Mouse (Mus musculus): ENCODE data around the gene Eml2. TPM values are rescaled to one million over a fixed set of nuclear protein-coding genes. Genes with fewer than 3 reads are reported as not detected.

Eml2 gene
- polyA plus RNA-seq, 1 experiment from 2014 or later: 9.5 TPM

DNA sequence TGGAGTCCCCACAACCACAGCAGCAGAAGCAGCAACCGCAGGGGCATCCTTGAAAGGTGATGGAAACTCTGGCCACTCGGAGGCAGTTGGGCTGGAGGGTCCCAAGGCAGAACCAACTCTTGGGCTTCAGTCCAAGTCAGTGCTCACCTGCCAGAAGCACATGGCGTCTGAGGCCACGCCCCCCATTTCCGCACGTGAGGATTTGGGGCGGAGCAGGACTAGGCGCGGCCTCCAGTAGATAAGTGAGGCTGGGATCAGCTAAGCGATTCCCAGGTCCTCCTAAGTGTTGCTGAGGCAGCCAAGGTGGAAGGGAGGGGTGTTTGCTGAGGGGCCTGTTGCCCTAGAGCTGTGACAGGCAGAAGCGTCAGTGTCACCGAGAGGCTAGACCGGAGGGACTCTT lies 11.2 kb upstream of the Eml2 start:
- no peak overlapping the region for H3K9ac ChIP-seq
- no peaks in the 10 kb centered on the region for H3K36me3 ChIP-seq
- peaks cover 40% of the 10 kb centered on the region for H3K4me1 ChIP-seq
- no peaks in the 10 kb centered on the region for H3K9me3 ChIP-seq (replicated peaks)
- H3K4me3 ChIP-seq (replicated peaks): peak overlapping the region; percentile 25
- peak overlapping the region; percentile 51 for H3K4me2 ChIP-seq
- H3K27ac ChIP-seq: no peak overlapping the region
- WGBS: 1% methylated on average over 13 of the region's 13 CpGs
- ATAC-seq (replicated peaks; ENCODE audit: low FRiP score): no peak
- H3K27me3 ChIP-seq: peaks cover 47% of the 10 kb centered on the region

- Histone ChIP-seq H3K27me3 (peaks cover 40% of the 10 kb centered on the region), H3K36me3 (no peaks in the 10 kb centered on the region), H3K4me1 (peaks cover 39% of the 10 kb centered on the region), H3K9ac (no peak within 1 kb of the TSS), H3K4me3 (replicated peaks) (peak within 1 kb of the TSS; percentile 25), H3K4me2 (peak within 1 kb of the TSS; percentile 51), H3K9me3 (replicated peaks) (no peaks in the 10 kb centered on the region), H3K27ac (no peak within 1 kb of the TSS)
- 10% methylated on average over 14 of the region's 14 CpGs for WGBS
- no peak for ATAC-seq (replicated peaks; ENCODE audit: low FRiP score)
These were observed 10.4 kb upstream of the Eml2 start, which contains the start of gene Gipr for GRCm38 (mm10) chr7:19165656-19166423. Gene Gipr (minus strand): TSS chr7:19166127.

DNA sequence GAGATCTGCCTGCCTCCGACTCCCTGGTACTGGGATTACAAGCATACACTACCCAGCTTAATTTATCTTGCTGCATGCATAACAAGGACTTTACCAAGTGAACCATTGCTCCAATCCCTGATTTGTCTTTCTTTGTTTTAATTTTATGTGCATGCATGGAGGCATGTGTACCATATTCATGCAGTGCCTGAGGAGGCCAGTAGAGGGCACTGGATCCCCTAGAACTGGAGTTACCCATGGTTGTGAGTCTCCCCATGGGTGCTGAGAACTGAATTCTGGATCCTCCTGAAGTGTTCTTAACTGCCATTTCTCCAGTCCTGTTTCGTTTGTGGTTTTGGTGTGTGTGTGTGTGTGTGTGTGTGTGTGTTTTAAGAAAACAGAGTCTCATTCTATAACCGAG lies 9.2 kb upstream of the Eml2 start:
- Histone ChIP-seq H3K9me3 (replicated peaks) (no peaks in the 10 kb centered on the region), H3K36me3 (no peaks in the 10 kb centered on the region), H3K4me3 (replicated peaks) (no peak overlapping the region), H3K4me2 (no peak overlapping the region), H3K27ac (no peak overlapping the region), H3K9ac (no peak overlapping the region), H3K4me1 (peaks cover 45% of the 10 kb centered on the region), H3K27me3 (peaks cover 35% of the 10 kb centered on the region)
- 83% methylated on average over 3 of the region's 3 CpGs for WGBS
- no peak for ATAC-seq (replicated peaks; ENCODE audit: low FRiP score)

DNA sequence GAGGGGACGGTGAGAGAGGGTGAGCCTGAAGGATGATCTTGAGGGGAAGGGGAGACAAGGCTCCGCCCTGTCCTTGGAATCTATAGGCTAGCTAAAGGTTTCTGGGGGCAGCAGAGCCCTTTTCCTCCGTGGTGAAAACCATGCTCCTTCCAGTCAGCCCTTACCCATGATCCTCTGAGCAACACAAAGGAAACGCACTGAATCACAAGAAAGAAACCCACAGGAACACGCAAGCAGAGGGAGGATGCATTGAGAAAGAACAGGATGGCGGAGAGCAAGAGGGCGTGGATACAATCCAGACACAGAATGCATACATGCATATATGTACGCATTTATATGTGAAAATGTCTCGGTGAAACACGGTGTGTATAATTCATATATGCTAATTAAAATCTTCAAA lies 6.7 kb upstream of the Eml2 start:
- WGBS: 56% methylated on average over 10 of the region's 10 CpGs
- H3K27me3 ChIP-seq: peaks cover 25% of the 10 kb centered on the region
- H3K4me3 ChIP-seq (replicated peaks): no peak overlapping the region
- H3K4me2 ChIP-seq: no peak overlapping the region
- peaks cover 48% of the 10 kb centered on the region for H3K4me1 ChIP-seq
- H3K36me3 ChIP-seq: no peaks in the 10 kb centered on the region
- ATAC-seq (replicated peaks; ENCODE audit: low FRiP score): no peak
- no peak overlapping the region for H3K9ac ChIP-seq
- H3K27ac ChIP-seq: 0 out of 2 replicates have a peak overlapping the region, but pooled peaks have one; percentile 41
- no peaks in the 10 kb centered on the region for H3K9me3 ChIP-seq (replicated peaks)

DNA sequence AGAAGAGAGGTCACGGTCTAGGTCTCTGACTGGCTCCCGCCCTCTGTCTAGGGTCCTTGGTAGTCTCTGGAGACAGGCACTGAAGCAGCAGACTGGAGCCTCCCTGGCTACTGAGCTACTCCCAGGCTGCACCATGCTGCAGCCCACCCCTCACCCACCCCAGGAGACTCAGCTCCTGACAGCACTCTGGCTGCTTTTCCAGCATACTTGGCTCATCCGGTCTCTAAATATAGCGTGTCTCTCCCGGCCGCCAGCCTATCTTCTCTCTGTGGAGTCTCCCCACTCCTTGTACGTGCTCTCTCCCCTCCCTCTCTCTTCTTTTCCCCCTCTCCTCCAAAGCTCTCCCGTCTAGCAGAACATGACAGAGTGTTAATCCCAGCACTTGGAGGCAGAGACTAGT lies 6.1 kb upstream of the Eml2 start:
- no peaks in the 10 kb centered on the region for H3K9me3 ChIP-seq (replicated peaks)
- ATAC-seq (replicated peaks; ENCODE audit: low FRiP score): peak; percentile 26; the same call in 1 of the 2 replicates
- no peaks in the 10 kb centered on the region for H3K36me3 ChIP-seq
- H3K9ac ChIP-seq: no peak overlapping the region
- no peak overlapping the region for H3K4me3 ChIP-seq (replicated peaks)
- H3K27ac ChIP-seq: peak overlapping the region; percentile 41; the same call in 1 of the 2 replicates
- WGBS: 56% methylated on average over 8 of the region's 8 CpGs
- no peak overlapping the region for H3K4me2 ChIP-seq
- peaks cover 41% of the 10 kb centered on the region for H3K4me1 ChIP-seq
- peaks cover 24% of the 10 kb centered on the region for H3K27me3 ChIP-seq

DNA sequence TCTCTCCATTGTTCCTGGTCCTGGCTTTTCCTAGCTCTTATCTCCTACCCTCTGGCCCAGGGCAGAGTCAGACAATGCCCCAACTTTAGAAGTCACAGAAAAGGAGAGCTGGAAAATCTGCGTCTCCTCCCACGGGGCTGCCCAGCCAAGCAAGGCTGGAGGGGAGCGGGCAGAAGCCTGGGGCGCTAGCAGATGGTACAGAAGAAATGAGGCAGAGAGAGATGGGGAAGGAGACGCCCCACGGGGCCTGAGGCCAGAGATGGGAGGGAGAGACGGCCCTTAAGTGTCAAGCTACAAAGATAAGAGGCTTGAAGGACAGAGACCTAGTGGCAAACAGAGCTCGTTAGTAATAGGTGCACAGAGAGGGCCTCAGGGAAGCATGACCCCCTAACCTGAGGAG lies 4.4 kb upstream of the Eml2 start:
- ATAC-seq (replicated peaks; ENCODE audit: low FRiP score): no peak
- Histone ChIP-seq H3K4me2 (no peak overlapping the region), H3K36me3 (no peaks in the 10 kb centered on the region), H3K9ac (no peak overlapping the region), H3K27me3 (peaks cover 31% of the 10 kb centered on the region), H3K4me3 (replicated peaks) (no peak overlapping the region), H3K4me1 (peaks cover 46% of the 10 kb centered on the region), H3K27ac (peak overlapping the region; percentile 64), H3K9me3 (replicated peaks) (no peaks in the 10 kb centered on the region)
- 29% methylated on average over 8 of the region's 8 CpGs for WGBS

GRCm38 (mm10) chr7:19172874-19173273 lies 3.3 kb upstream of the Eml2 start:
- Histone ChIP-seq H3K27me3 (peaks cover 41% of the 10 kb centered on the region), H3K36me3 (no peaks in the 10 kb centered on the region), H3K9me3 (replicated peaks) (no peaks in the 10 kb centered on the region), H3K27ac (peak overlapping the region; percentile 64), H3K4me3 (replicated peaks) (peak overlapping the region; percentile 36), H3K4me1 (peaks cover 49% of the 10 kb centered on the region), H3K9ac (no peak overlapping the region), H3K4me2 (peak overlapping the region; percentile 71)
- peak; percentile 52 for ATAC-seq (replicated peaks; ENCODE audit: low FRiP score)
- WGBS: 3% methylated on average over 17 of the region's 17 CpGs

DNA sequence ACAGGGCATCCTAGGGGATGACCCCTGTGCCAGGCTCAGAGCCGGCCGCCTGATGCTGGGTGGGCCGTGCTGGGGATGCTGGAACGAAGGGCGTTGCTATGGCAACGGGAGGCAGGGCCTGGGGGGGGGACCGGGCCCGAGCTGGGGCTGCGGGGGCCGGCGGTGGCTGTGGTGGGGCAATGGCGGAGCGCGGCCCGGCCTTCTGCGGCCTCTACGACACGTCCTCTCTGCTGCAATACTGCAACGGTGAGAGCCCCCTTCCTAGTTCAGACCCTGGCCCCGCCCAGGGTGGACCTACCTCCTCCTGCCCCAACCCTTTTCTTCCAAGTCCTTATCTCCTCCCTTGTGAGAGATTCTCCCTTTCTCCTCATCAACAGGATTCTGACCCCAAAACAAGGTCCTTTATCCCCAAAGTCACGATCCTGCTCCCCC lies 311 bp downstream of the Eml2 start:
- Histone ChIP-seq H3K9me3 (replicated peaks) (peaks cover 5% of the 10 kb centered on the region; the same call in 1 of the 2 replicates), H3K27ac (no peak overlapping the region), H3K4me1 (peaks cover 63% of the 10 kb centered on the region), H3K4me3 (replicated peaks) (peak overlapping the region; percentile 30), H3K36me3 (no peaks in the 10 kb centered on the region), H3K4me2 (peak overlapping the region; percentile 49), H3K27me3 (peaks cover 66% of the 10 kb centered on the region), H3K9ac (no peak overlapping the region)
- WGBS: 6% methylated on average over 19 of the region's 21 CpGs
- no peak for ATAC-seq (replicated peaks; ENCODE audit: low FRiP score)

DNA sequence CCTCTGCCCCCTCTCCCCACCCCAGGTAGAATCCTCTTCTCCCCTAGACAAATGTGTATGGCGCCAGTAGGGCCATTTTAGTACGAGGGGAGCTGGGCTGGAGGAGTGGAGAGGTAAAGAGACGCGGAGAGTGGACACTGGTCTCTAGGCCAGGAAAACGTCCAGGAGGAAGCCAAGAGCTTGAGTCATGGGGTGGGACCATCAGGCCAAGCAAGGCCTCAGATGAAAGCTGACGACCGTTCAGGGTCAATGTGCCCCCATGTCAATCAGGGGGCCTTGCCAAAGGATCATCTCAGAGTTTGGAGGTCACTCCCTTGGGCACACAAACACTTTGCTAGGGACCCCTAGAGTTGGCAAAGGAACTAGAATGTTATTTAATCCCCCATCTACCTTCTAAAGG lies 995 bp downstream of the Eml2 start:
- Histone ChIP-seq H3K4me1 (peaks cover 63% of the 10 kb centered on the region), H3K4me2 (no peak overlapping the region), H3K27me3 (peaks cover 66% of the 10 kb centered on the region), H3K36me3 (no peaks in the 10 kb centered on the region), H3K4me3 (replicated peaks) (no peak overlapping the region), H3K27ac (no peak overlapping the region), H3K9ac (no peak overlapping the region), H3K9me3 (replicated peaks) (peaks cover 5% of the 10 kb centered on the region; the same call in 1 of the 2 replicates)
- ATAC-seq (replicated peaks; ENCODE audit: low FRiP score): no peak
- 66% methylated on average over 7 of the region's 7 CpGs for WGBS

DNA sequence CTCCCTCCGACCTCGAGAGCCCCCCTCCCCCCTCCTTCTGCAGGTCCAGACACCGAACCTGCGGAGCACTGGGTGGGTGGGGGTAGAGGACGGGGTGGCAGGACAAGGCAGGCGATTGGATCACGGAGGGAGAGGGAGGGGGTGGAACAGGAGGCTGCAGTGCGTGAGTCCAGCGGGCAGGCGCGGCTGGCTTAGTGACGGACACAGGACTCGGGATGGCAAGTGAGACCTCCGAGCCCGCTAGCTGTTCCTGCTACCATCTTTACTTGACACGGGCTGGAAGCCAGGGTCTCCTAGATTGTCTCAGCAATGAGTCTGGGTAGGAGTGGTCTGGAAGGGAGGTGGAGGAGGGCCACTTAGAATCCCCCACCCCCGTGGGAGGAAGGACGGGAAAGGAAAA lies 1.8 kb downstream of the Eml2 start:
- H3K36me3 ChIP-seq: no peaks in the 10 kb centered on the region
- ATAC-seq (replicated peaks; ENCODE audit: low FRiP score): no peak
- H3K4me3 ChIP-seq (replicated peaks): peak overlapping the region; percentile 29; the same call in 1 of the 2 replicates
- H3K9me3 ChIP-seq (replicated peaks): peaks cover 5% of the 10 kb centered on the region; the same call in 1 of the 2 replicates
- H3K4me2 ChIP-seq: peak overlapping the region; percentile 59
- H3K9ac ChIP-seq: no peak overlapping the region
- H3K4me1 ChIP-seq: peaks cover 60% of the 10 kb centered on the region
- peaks cover 66% of the 10 kb centered on the region for H3K27me3 ChIP-seq
- WGBS: 19% methylated on average over 16 of the region's 18 CpGs
- H3K27ac ChIP-seq: no peak overlapping the region

DNA sequence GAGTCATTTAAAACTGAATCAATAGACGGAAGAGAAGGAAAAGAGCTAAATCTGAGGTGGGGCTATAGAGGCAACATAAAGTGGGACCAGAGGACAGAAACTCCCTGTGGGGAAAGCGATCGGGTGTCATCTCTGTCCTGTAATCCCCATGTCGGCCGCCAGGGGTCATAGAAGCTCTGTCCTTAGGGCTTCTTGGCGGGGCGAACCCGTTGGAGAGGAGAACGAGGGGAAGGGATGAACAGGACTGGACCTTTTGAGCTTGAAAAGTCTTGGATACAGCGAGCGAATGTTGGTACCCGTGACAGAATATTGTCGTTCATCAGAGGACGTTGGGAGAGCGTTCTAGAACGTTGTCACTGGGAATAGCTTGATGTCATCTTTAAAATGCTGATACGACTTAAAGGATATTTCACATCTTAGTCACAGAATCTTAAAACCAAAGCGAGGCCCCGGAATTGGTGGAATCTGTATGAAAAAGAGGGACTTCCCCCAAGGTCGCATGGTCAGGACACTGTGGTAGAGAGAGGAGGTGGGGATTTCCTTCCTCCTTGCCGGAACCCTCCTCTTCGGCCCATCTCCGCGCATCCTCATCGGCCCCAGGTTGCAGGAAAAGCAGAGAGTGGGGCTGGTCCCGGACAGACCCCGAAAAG lies 2.3 kb downstream of the Eml2 start:
- Histone ChIP-seq H3K9me3 (replicated peaks) (peaks cover 5% of the 10 kb centered on the region; the same call in 1 of the 2 replicates), H3K4me1 (peaks cover 60% of the 10 kb centered on the region), H3K27ac (no peak overlapping the region), H3K4me3 (replicated peaks) (peak overlapping the region; percentile 29), H3K4me2 (peak overlapping the region; percentile 59), H3K9ac (no peak overlapping the region), H3K27me3 (peaks cover 62% of the 10 kb centered on the region), H3K36me3 (peaks cover 2% of the 10 kb centered on the region; the same call in 1 of the 2 replicates)
- WGBS: 9% methylated on average over 27 of the region's 27 CpGs
- no peak for ATAC-seq (replicated peaks; ENCODE audit: low FRiP score)

DNA sequence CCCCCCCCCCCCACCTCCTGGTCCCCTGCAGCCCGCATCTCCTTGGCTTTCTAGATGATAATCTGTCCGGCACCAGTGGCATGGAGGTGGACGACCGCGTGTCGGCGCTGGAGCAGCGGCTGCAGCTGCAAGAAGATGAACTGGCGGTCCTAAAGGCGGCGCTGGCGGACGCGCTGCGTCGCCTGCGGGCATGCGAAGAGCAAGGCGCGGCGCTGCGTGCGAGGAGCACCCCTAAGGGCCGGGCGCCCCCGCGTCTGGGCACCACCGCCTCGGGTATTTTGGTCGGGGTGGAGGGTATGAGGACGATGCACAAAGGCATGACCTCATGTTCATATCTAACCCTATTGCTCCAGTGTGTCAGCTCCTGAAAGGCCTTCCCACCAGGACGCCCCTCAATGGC lies 3.0 kb downstream of the Eml2 start:
- WGBS: under 1% methylated on average over 31 of the region's 32 CpGs
- 0 out of 2 replicates have a peak, but pooled peaks have one; percentile 9 for ATAC-seq (replicated peaks; ENCODE audit: low FRiP score)
- peaks cover 6% of the 10 kb centered on the region; the same call in 1 of the 2 replicates for H3K36me3 ChIP-seq
- H3K27ac ChIP-seq: no peak overlapping the region
- peak overlapping the region; percentile 7; the same call in 1 of the 2 replicates for H3K9ac ChIP-seq
- peak overlapping the region; percentile 59 for H3K4me2 ChIP-seq
- peak overlapping the region; percentile 29 for H3K4me3 ChIP-seq (replicated peaks)
- peaks cover 5% of the 10 kb centered on the region; the same call in 1 of the 2 replicates for H3K9me3 ChIP-seq (replicated peaks)
- peaks cover 56% of the 10 kb centered on the region for H3K27me3 ChIP-seq
- H3K4me1 ChIP-seq: peaks cover 64% of the 10 kb centered on the region

Data from kidney, embryonic 15.5 days (tissue).